Mouse (Mus musculus): ENCODE results near the gene Gins2.

Gins2 gene

GRCm38 (mm10) chr8:120588908-120589771 is at the start of gene Gins2:
Gene Gins2 (minus strand): TSS chr8:120589304.
- peak; percentile 99 for DNase-seq (ENCODE audit: low read depth)

GRCm38 (mm10) chr8:120634329-120634839 is 45.3 kb upstream of the Gins2 start:
- peak; percentile 86 for DNase-seq (ENCODE audit: low read depth)

GRCm38 (mm10) chr8:120633665-120634271 is 44.7 kb upstream of the Gins2 start:
- DNase-seq (ENCODE audit: low read depth) = peak; percentile 35

- no peak for DNase-seq (ENCODE audit: low read depth)
These were observed 44.0 kb upstream of the Gins2 start for GRCm38 (mm10) chr8:120632969-120633664.

- DNase-seq (ENCODE audit: low read depth) = no peak
These were observed 42.6 kb upstream of the Gins2 start for GRCm38 (mm10) chr8:120631441-120632375.

- no peak for DNase-seq (ENCODE audit: low read depth)
These were observed 41.7 kb upstream of the Gins2 start for GRCm38 (mm10) chr8:120630848-120631247.

GRCm38 (mm10) chr8:120630031-120630430 is 40.9 kb upstream of the Gins2 start:
- no peak for DNase-seq (ENCODE audit: low read depth)

DNA sequence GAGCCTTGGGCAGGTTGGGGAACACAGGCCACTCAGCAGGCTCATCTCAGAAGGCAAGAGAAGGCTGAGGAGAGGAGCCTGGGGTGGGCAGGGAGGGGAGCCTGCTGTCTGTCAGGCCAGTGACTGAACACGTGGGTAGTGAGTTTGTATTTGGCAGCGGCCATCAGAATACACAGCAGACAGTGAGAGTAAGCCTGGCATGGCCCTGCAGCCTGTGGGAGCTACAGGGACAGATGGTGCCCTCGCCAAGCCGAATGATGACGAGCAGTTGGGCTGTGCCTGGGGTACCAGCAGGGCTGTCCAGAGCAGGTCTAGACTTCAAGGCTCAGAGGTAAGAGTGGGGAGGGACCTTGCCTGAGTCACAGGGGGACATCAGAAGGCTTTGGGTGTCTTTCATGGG is 38.2 kb upstream of the Gins2 start:
- DNase-seq (ENCODE audit: low read depth) = no peak

DNA sequence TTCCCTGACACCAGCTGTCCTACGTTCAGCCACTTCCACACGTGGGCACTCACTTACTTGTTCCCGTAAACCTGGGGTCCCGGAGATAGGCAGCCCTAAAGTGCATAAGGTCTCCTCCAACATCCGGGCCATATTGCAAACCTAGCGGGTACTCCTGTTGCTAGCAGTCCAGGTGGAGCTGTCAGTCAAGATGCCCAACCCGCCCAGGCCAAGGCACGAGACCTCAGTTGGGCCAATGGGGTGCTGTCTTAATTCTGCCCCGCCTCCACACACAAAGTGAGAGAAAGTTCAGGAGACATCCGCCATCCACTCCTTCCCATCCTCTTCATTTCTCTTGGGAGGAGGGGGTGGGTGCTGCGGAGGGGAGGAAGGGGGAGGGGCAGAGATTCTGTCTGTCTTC is 37.4 kb upstream of the Gins2 start:
- DNase-seq (ENCODE audit: low read depth) = no peak

DNA sequence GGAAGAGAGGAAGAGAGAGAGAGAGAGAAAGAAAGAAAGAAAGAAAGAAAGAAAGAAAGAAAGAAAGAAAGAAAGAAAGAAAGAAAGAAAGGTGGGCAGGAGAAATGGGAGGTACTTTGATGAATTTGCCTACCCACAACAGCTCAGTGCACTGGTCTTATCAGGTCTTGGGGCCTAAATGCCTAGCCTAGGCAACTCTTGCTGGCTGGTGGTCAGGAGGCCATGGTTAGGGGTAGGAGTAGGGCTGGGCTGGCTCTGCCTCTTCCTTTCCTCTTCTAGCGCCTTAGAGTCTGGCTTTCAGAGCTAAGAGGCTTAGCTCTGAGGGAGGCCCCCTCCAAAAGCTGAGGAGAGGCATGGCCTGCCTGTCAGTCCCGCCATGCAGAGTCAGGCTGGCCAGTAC is 34.5 kb upstream of the Gins2 start:
- DNase-seq (ENCODE audit: low read depth) = no peak

GRCm38 (mm10) chr8:120622161-120622560 is 33.1 kb upstream of the Gins2 start:
- no peak for DNase-seq (ENCODE audit: low read depth)

DNA sequence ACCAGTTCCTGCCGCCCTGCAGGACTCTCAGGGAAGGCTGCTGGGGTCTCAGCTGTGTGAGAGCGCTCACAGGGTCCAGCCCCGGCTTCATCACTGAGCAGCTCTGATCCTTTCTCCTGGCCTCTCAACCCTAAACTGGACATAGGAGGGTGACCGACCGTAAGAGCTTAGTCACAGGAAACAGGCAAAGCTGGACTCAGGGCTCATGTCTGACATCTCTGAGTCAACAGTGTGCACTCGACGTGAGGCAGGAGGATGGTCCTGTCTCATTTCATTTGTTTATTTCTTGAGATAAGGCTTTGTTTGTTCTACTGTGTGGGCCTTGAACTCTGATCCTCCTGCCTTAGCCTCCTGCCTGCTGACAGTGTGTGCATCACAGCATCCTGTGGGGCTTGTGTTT is 31.3 kb upstream of the Gins2 start:
- DNase-seq (ENCODE audit: low read depth) = no peak

DNA sequence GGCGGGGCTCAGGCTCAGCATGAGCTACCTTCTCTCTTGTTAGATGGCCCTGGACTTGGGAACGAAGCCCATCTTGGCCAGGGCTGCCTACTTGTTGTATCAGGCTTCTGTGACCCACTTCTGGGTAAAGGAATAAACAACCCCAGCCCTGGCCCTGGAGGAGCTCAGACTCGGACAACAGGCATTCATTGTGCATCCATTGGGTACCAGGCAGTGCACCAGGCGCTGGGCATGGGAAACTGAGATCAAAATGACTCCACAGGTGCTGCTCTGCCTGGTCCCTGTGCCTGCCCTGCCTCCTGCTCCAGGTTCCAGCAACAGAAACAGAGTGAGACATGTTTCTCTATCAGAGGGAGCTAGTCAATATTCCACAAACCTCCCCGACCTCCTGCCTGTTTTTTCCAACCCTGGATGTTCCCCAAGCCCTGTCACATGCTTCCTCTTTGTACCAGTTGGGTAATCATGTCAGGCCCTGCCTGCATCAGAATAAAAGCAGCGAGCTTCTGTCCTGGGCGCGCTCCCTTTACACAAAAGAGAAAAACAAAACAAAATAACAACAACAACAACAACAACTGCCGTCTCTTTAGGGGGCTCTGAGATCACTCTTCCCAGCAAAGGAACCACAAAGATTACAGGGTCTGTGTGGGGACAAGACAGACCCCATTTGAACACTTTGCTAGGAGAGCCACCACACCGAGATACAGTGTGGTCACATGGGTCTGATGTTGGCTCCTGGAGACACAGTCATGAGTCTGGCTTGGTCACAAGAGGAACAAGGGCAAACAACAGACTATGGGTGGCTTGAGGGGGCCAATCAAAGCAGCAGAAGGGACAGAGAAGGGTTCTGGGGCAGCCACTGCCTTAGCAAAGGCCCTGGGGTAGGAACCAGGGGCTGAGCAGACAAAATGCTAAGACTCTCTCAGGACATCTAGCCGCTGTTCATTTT is 30.4 kb upstream of the Gins2 start:
- no peak for DNase-seq (ENCODE audit: low read depth)

DNA sequence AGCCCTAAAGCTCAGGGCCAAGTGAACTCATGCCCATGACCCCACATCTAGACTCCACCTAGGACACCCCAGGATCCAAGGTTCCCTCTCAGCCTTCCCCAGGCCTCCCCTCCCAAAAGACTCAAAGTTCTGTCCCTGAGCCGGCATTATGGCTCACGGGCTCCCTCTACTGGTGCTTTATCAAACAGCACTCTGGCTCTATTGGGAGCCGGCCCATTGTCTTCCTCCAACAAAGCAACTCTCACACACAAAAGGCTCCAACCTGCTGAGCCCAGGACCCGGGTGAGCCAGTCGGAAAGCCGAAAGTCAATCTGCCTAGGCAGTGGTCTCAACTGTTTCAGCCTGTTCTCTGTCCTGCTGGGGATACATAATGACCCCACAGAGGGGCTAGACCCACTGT is 29.0 kb upstream of the Gins2 start:
- peak; percentile 84 for DNase-seq (ENCODE audit: low read depth)

GRCm38 (mm10) chr8:120616663-120617626 is 27.8 kb upstream of the Gins2 start:
- DNase-seq (ENCODE audit: low read depth) = no peak

DNA sequence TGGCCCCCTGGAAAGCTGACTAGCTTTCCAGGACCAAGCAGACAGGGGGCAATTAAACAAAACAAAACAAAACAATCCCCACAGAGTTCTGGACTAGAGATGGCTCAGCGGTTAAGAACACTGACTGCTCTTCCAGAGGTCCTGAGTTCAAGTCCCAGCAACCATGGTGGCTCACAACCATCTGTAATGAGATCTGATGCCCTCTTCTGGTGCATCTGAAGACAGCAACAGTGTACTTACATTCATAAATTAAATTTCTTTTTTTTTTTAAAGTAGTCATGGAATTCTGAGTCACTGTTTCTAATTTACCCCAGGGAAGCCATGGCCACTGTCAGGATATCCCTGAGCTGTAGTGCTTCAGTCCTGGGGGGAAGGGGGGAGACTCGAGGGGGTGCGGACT is 25.4 kb upstream of the Gins2 start:
- DNase-seq (ENCODE audit: low read depth) = no peak

DNA sequence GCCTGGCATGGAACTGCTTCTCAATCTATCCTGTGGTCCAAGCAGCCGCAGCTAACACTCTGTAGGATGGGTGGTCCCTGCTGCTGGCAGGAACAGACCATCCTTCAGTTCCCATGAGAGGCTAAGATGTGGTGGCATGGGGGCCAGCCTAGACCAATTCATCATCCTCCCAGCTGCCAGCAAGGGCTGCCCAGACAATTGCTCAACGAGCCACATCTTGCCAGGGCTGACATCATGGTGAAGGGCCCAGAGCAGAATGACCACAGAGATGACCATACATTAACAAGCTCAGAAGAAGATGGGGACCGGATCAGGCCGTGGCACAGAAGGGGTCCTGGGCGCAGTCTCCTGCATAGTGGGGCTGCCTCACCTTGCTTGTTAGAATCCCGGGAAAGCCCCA is 21.7 kb upstream of the Gins2 start:
- no peak for DNase-seq (ENCODE audit: low read depth)

DNA sequence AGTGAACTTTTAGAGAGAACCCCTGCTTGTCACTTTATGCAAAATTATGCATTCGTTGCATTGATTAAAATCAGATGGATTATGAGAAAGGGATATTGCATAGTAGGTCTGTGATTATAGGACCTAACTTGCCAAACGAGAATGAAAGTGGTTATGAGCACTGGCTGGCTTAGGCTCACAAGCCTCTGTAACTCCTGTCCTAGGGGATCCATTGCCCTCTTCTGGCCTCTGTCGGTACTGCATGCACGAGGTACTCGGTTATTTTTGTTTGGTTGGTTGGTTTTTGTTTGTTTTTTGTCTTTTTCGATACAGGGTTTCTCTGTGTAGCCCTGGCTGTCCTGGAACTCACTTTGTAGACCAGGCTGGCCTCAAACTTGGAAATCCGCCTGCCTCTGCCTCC is 18.8 kb upstream of the Gins2 start:
- DNase-seq (ENCODE audit: low read depth) = peak; percentile 84

DNA sequence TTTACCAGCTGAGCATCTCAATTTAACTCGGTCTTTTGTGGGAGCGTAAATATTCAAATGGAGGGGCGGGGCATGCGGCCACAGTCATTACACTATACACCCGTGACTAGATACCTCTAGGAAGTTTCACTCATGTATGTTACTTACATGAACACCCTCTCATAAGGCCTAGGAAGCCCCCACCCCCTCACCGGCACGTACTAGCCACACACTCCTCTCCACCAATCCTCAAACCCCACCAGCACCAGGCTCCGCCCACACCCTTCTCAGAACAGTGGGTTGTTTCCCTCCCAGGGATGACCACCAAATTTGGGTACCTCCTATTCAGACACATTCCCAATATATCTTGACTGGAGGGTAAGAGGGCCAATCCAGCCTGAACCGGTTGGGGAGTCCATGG is 18.4 kb upstream of the Gins2 start:
- no peak for DNase-seq (ENCODE audit: low read depth)
